Mouse (Mus musculus): ENCODE data around the gene Lrrc74b. TPM values are rescaled to one million over a fixed set of nuclear protein-coding genes. Genes with fewer than 3 reads are reported as not detected.
A peak's percentile ranks its signal among the peaks of the same experiment; 100 is the strongest.

The Lrrc74b gene
- 0.12 and 0.57 TPM in 2 replicates for polyA plus RNA-seq (2014; fragmentation: Nextera tagmentation; extraction: Ambion mirVana)

DNA sequence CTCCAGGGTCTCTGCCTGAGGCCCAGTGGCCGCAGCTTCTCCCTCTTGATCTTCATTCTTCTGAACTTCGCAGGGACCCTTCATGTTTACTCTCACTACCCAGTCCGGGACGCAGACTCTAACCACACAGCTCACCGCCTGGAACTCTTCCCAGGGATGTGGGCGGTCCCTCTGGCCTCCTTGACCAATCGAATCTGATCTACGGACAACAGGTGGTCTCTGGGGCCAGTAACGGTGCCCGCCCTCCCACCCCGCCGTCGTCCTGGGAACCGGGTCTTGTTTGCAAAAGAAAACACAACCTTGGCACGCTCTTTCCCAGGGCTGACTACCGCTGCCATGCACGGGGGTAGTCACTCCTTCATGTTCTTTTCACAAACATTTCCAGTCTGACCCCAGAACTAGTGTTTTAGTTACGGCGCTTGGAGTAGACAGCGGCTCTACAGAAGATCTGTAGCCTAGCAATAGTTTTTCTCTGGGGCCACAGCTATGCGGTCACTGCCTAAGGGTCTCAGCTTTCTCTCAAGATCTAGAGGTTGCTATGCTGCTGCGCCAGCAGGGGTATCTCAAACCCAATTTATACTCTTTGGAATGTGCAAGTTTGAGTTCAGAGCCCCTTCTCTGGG, at the start of gene Lrrc74b:
Gene Lrrc74b, minus strand, starts transcription at position 120 of the 623 bp plus-strand sequence.
- Histone ChIP-seq H3K4me2 (ENCODE audit: low read depth, low read length, severe bottlenecking) (peak within 1 kb of the TSS; percentile 57), H3K9me3 (ENCODE audit: control insufficient read depth, low read length) (no peaks in the 10 kb centered on the region)

GRCm38 (mm10) chr16:17605684-17606083, 44.6 kb upstream of the Lrrc74b start:
- no peaks in the 10 kb centered on the region for H3K4me1 ChIP-seq (replicated peaks; ENCODE audit: control insufficient read depth, insufficient read depth, low read length)
- no peaks in the 10 kb centered on the region for H3K36me3 ChIP-seq (ENCODE audit: control insufficient read depth, insufficient read depth, low read length)
- H3K4me2 ChIP-seq (ENCODE audit: low read depth, low read length, severe bottlenecking): no peak overlapping the region
- 74% methylated on average over 5 of the region's 5 CpGs for WGBS
- H3K9ac ChIP-seq (ENCODE audit: low read length): no peak overlapping the region
- no peaks in the 10 kb centered on the region for H3K9me3 ChIP-seq (ENCODE audit: control insufficient read depth, low read length)
- H3K27ac ChIP-seq (ENCODE audit: low read depth, low read length): no peak overlapping the region
- H3K4me3 ChIP-seq (ENCODE audit: low read depth, low read length): no peak overlapping the region
- ATAC-seq (replicated peaks; ENCODE audit: low FRiP score) (no peak), DNase-seq (ENCODE audit: low spot score) (no peak)
- no peaks in the 10 kb centered on the region for H3K27me3 ChIP-seq (ENCODE audit: control insufficient read depth, insufficient read depth, low read length)

More for the DNA sequence above, at the start of gene Lrrc74b:
- Histone ChIP-seq H3K4me1 (replicated peaks; ENCODE audit: control insufficient read depth, insufficient read depth, low read length) (peaks cover 16% of the 10 kb centered on the region), H3K27ac (ENCODE audit: low read depth, low read length) (no peak within 1 kb of the TSS), H3K27me3 (ENCODE audit: control insufficient read depth, insufficient read depth, low read length) (peaks cover 2% of the 10 kb centered on the region; the same call in 1 of the 2 replicates), H3K4me3 (ENCODE audit: low read depth, low read length) (peak within 1 kb of the TSS; percentile 15), H3K36me3 (ENCODE audit: control insufficient read depth, insufficient read depth, low read length) (no peaks in the 10 kb centered on the region), H3K9ac (ENCODE audit: low read length) (peak within 1 kb of the TSS; percentile 16)
- under 1% methylated on average over 22 of the region's 22 CpGs for WGBS
- DNase-seq (ENCODE audit: low spot score): peak; percentile 83
- ATAC-seq (replicated peaks; ENCODE audit: low FRiP score): peak; percentile 63

- Histone ChIP-seq H3K27me3 (ENCODE audit: control insufficient read depth, insufficient read depth, low read length) (no peaks in the 10 kb centered on the region), H3K36me3 (ENCODE audit: control insufficient read depth, insufficient read depth, low read length) (no peaks in the 10 kb centered on the region), H3K4me1 (replicated peaks; ENCODE audit: control insufficient read depth, insufficient read depth, low read length) (no peaks in the 10 kb centered on the region), H3K27ac (ENCODE audit: low read depth, low read length) (no peak overlapping the region), H3K4me2 (ENCODE audit: low read depth, low read length, severe bottlenecking) (no peak overlapping the region), H3K9me3 (ENCODE audit: control insufficient read depth, low read length) (no peaks in the 10 kb centered on the region), H3K9ac (ENCODE audit: low read length) (no peak overlapping the region), H3K4me3 (ENCODE audit: low read depth, low read length) (no peak overlapping the region)
- 62% methylated on average over 4 of the region's 4 CpGs for WGBS
- ATAC-seq (replicated peaks; ENCODE audit: low FRiP score): no peak
- no peak for DNase-seq (ENCODE audit: low spot score)
These were observed 43.9 kb upstream of the Lrrc74b start for GRCm38 (mm10) chr16:17604941-17605340.

DNA sequence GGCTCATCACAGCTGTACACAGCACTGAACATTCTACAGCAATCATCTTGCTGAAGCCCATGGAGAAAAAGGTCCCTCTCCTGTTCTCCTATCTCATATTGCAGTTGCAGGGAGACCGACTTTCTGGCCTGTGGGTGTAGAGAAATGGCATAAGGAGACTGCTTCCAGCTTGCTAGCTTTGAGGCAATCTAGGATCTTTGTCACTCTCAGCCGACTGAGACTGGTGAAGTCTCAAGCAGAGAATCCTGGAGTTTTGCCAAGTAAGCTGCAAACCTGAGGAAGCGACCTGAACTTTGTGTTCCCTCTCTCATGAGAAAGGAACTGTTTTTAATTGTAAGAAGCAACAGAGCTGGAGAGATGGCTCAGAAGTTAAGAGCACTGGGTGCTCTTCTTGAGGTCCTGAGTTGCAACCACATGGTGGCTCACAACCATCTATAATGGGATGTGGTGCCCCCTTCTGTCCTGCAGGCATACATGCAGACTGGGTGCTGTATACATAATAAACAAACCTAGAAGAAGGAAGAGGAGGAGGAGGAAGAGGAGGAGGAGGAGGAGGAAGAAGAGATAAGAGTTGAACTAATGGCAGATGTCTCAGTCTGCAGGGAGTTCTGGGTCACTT, 40.0 kb upstream of the Lrrc74b start:
- Histone ChIP-seq H3K4me1 (replicated peaks; ENCODE audit: control insufficient read depth, insufficient read depth, low read length) (no peaks in the 10 kb centered on the region), H3K9me3 (ENCODE audit: control insufficient read depth, low read length) (no peaks in the 10 kb centered on the region), H3K27me3 (ENCODE audit: control insufficient read depth, insufficient read depth, low read length) (no peaks in the 10 kb centered on the region), H3K4me2 (ENCODE audit: low read depth, low read length, severe bottlenecking) (no peak overlapping the region), H3K27ac (ENCODE audit: low read depth, low read length) (no peak overlapping the region), H3K9ac (ENCODE audit: low read length) (no peak overlapping the region), H3K4me3 (ENCODE audit: low read depth, low read length) (no peak overlapping the region), H3K36me3 (ENCODE audit: control insufficient read depth, insufficient read depth, low read length) (no peaks in the 10 kb centered on the region)
- DNase-seq (ENCODE audit: low spot score) (no peak), ATAC-seq (replicated peaks; ENCODE audit: low FRiP score) (no peak)
- 76% methylated on average over 3 of the region's 3 CpGs for WGBS

GRCm38 (mm10) chr16:17590731-17591130, 29.7 kb upstream of the Lrrc74b start:
- Histone ChIP-seq H3K36me3 (ENCODE audit: control insufficient read depth, insufficient read depth, low read length) (no peaks in the 10 kb centered on the region), H3K27me3 (ENCODE audit: control insufficient read depth, insufficient read depth, low read length) (no peaks in the 10 kb centered on the region), H3K27ac (ENCODE audit: low read depth, low read length) (no peak overlapping the region), H3K9ac (ENCODE audit: low read length) (no peak overlapping the region), H3K4me2 (ENCODE audit: low read depth, low read length, severe bottlenecking) (no peak overlapping the region), H3K9me3 (ENCODE audit: control insufficient read depth, low read length) (no peaks in the 10 kb centered on the region), H3K4me1 (replicated peaks; ENCODE audit: control insufficient read depth, insufficient read depth, low read length) (no peaks in the 10 kb centered on the region), H3K4me3 (ENCODE audit: low read depth, low read length) (no peak overlapping the region)
- 54% methylated on average over 2 of the region's 2 CpGs for WGBS
- ATAC-seq (replicated peaks; ENCODE audit: low FRiP score) (no peak), DNase-seq (ENCODE audit: low spot score) (no peak)

GRCm38 (mm10) chr16:17584555-17584954, 23.5 kb upstream of the Lrrc74b start:
- no peak overlapping the region for H3K9ac ChIP-seq (ENCODE audit: low read length)
- no peak overlapping the region for H3K4me3 ChIP-seq (ENCODE audit: low read depth, low read length)
- no peaks in the 10 kb centered on the region for H3K4me1 ChIP-seq (replicated peaks; ENCODE audit: control insufficient read depth, insufficient read depth, low read length)
- WGBS: 81% methylated on average over 7 of the region's 7 CpGs
- no peak overlapping the region for H3K27ac ChIP-seq (ENCODE audit: low read depth, low read length)
- H3K9me3 ChIP-seq (ENCODE audit: control insufficient read depth, low read length): no peaks in the 10 kb centered on the region
- no peak overlapping the region for H3K4me2 ChIP-seq (ENCODE audit: low read depth, low read length, severe bottlenecking)
- DNase-seq (ENCODE audit: low spot score) (no peak), ATAC-seq (replicated peaks; ENCODE audit: low FRiP score) (no peak)
- no peaks in the 10 kb centered on the region for H3K36me3 ChIP-seq (ENCODE audit: control insufficient read depth, insufficient read depth, low read length)
- no peaks in the 10 kb centered on the region for H3K27me3 ChIP-seq (ENCODE audit: control insufficient read depth, insufficient read depth, low read length)

GRCm38 (mm10) chr16:17583064-17583463, 22.0 kb upstream of the Lrrc74b start, which contains the start of gene Slc7a4:
Gene Slc7a4 (minus strand): TSS chr16:17583214.
- H3K9ac ChIP-seq (ENCODE audit: low read length): no peak within 1 kb of the TSS
- ATAC-seq (replicated peaks; ENCODE audit: low FRiP score): no peak

GRCm38 (mm10) chr16:17576825-17577215, 15.8 kb upstream of the Lrrc74b start:
- Histone ChIP-seq H3K27ac (ENCODE audit: low read depth, low read length) (no peak overlapping the region), H3K36me3 (ENCODE audit: control insufficient read depth, insufficient read depth, low read length) (no peaks in the 10 kb centered on the region), H3K27me3 (ENCODE audit: control insufficient read depth, insufficient read depth, low read length) (peaks cover 19% of the 10 kb centered on the region), H3K9me3 (ENCODE audit: control insufficient read depth, low read length) (no peaks in the 10 kb centered on the region), H3K9ac (ENCODE audit: low read length) (peak overlapping the region; percentile 54; the same call in 1 of the 2 replicates), H3K4me2 (ENCODE audit: low read depth, low read length, severe bottlenecking) (peak overlapping the region; percentile 78), H3K4me3 (ENCODE audit: low read depth, low read length) (peak overlapping the region; percentile 42), H3K4me1 (replicated peaks; ENCODE audit: control insufficient read depth, insufficient read depth, low read length) (0 out of 2 replicates have a peak, but pooled peaks cover 3% of the 10 kb centered on the region)
- WGBS: 17% methylated on average over 8 of the region's 8 CpGs
- DNase-seq (ENCODE audit: low spot score) (no peak), ATAC-seq (replicated peaks; ENCODE audit: low FRiP score) (no peak)

More at GRCm38 (mm10) chr16:17583064-17583463, 22.0 kb upstream of the Lrrc74b start, which contains the start of gene Slc7a4:
- Histone ChIP-seq H3K36me3 (ENCODE audit: control insufficient read depth, insufficient read depth, low read length) (no peaks in the 10 kb centered on the region), H3K4me2 (ENCODE audit: low read depth, low read length, severe bottlenecking) (no peak within 1 kb of the TSS), H3K4me3 (ENCODE audit: low read depth, low read length) (no peak within 1 kb of the TSS), H3K4me1 (replicated peaks; ENCODE audit: control insufficient read depth, insufficient read depth, low read length) (no peaks in the 10 kb centered on the region), H3K27me3 (ENCODE audit: control insufficient read depth, insufficient read depth, low read length) (no peaks in the 10 kb centered on the region), H3K27ac (ENCODE audit: low read depth, low read length) (no peak within 1 kb of the TSS), H3K9me3 (ENCODE audit: control insufficient read depth, low read length) (no peaks in the 10 kb centered on the region)
- peak; percentile 75 for DNase-seq (ENCODE audit: low spot score)
- 13% methylated on average over 8 of the region's 8 CpGs for WGBS
